Mouse (Mus musculus): ENCODE results near the gene Gm49673.
"Not testable (repeated sequence)": the region's sequence is repeated elsewhere in the genome, so short reads cannot be mapped to it uniquely, and the experiment has no call there.

The Gm49673 gene

DNA sequence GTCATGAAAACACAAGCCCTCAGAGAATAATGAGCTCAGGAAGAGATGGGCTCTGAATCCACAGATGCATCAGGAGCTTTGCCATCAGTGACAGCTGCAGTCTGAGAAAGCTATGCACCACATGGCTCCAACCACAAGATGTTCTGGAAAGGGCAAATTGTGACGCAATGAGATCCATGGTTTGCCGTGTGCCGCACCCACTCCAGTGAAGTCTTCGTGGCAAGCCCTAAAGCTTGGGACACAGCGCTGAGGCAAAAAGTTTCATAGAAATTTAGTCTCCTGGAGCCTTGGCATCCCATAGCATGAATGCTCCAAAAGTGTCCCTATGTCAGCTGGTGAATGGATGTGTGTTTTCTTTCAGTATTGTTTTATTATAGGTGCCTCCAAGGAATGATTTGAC is 9.5 kb downstream of the Gm49673 start:
- not testable (repeated sequence) for DNase-seq (ENCODE audit: low spot score in 2 of 2)

DNA sequence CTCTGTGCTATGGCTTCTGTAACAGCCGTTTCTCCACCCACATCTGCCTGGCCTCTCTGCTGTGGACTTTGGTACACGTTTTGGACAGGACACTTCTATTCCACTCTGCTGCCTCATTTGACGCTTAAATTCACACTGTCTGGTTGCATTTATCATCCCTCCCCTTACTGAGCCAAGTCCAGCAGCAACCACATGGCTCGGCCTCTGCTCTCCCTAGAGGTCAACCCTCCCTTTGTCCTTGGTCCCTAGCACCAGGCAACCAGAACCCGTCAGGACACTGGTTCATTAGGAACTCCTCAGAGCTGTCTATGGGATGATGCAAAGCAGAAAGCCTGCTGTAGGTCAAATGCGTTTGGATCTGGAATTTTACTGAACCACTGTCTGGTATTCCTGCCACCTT is 16.7 kb downstream of the Gm49673 start:
- DNase-seq (ENCODE audit: low spot score in 2 of 2), result not testable (repeated sequence)

DNA sequence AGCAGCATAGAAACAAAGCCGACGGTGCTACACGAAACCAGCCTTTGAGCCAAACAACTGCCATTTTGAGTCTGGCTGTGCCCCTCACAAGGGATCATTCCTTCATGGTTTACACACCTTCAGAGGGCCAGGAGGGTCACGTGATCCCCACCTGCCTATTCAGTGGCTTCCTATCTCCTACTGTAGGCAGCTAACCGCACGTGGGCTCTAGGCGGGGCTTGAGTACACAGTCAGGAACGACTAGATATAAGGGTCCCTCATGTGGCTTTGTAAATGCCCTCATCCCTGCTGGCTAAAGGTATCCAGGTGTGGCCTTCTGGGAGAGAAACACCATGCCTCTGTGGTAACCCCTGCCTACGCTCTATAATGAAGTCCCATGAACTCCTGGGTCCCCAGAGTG is 18.0 kb downstream of the Gm49673 start:
- DNase-seq (ENCODE audit: low spot score in 2 of 2), result not testable (repeated sequence)

DNA sequence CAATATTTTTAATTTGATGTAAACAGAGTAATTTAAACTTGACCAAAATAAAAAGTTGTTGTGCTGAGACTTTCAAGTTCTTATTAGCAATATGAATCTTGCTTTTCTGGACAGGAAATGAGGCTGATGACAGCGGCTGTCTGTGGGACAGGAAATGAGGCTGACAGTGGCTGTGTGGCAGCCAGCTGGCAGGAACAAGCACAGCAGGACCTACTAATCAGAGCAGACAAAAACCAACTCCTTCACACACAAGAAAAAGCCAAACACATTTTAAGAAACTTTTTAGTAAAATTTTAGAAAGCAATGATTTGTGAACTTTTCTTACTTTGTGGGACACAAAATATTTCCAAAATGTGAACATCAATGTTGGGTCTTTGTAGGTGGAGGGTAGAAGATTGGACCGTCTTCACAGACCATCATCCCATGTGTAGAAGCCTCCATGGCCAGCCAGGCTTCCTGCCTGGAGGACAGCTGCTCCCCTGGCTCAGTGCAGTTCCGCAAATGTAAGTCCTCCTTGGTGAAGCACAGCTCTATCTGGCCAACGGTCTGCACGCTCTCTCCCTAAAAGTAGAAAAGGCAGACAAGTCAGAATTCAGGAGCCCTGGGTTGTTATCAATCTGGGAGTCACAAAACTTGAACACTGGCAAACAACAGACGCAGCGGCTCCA is 19.1 kb downstream of the Gm49673 start:
- DNase-seq (ENCODE audit: low spot score in 2 of 2), result not testable (repeated sequence)

DNA sequence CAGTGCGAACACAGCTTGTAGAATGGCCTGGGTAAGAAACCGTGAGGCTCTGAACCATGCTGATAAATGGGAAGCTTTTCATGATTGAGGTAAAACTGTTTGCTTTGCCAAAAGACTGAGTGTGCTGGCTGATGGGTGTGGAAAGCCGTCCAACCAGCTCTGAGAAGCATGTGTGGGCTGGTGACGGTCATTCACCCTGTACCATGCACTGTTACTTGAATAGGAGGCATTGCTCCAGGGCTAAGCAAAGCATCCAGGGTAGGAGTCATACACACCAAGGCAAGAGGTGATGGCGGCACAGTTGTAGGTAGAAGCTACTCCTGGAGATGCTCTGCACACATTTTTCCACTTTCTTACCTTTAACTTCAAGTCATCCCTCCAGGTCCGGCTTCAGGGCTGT is 23.0 kb downstream of the Gm49673 start:
- not testable (repeated sequence) for DNase-seq (ENCODE audit: low spot score in 2 of 2)

DNA sequence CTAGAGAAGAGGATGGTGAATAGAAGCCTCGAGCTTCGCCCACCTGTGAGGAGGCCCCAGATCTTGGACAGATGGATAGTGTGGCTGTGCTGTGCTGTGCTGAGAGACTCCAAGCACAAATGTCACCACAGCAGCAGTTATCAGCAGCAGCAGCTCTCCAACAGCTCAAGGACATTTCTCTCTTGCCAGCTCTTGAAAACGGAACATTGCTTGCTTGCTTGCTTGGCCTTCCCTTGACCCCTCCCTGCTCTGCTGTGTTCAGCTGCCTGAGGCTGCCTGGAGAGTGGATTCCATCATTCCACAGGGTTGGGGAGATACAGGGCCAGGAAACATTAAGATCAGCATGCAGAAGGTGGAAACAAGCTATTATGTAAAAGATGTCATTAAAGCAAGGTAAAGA is 24.6 kb downstream of the Gm49673 start:
- DNase-seq (ENCODE audit: low spot score in 2 of 2), result not testable (repeated sequence)

DNA sequence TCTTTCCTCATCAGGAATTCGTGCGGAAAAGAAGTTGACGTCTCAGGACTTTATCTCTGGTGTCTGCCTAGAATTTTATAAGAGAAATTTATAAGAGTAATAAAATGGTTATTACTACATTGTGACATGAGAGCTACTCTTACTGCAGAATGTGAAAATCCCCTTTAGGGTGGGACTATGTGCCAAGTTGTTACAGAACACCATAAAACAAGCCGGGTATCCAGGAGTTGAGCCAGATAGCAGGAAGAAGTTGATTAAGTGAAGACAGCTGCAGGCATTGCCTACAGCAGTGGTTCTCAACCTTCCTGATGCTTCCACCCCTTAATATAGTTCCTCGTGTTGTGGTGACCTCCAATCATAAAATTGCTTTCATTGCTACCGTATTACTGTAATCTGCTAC is 30.7 kb downstream of the Gm49673 start:
- DNase-seq (ENCODE audit: low spot score in 2 of 2), result not testable (repeated sequence)

DNA sequence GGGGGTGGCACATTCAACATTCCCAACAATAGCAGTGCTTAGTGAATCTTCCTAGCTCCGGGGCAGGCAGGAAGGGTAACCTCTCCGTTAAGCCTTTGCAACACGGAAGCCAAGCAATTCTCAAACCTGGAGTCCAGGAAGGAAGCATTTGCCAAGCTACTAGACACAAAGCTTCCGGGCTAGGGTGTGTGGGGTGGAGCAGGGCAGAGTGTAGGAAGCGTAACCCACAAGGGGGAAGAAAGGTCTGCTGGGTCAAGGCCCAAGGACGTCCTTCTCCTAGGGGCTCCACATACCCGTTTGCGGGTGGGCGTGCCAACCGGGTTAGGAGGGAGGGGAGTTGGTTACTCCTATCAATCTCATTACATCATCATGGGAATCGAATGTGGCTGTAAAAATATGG is 31.2 kb downstream of the Gm49673 start:
- not testable (repeated sequence) for DNase-seq (ENCODE audit: low spot score in 2 of 2)

DNA sequence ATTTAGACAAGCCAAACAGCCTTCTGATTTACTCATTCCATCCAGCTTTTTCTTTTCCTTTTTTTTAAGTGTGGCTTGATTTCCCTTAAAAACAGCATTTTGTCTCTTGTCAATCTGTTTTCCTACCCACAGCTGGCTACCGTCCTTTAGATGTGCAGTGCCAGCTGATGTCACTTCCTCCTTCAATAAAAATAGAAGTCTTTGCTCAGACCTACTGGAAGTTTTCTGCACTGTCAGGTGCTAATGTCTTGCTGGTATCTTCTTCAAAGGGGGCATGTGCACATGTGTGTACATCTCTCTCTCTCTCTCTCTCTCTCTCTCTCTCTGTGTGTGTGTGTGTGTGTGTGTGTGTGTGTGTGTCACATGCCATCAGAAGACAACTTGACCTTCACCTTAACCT is 35.4 kb downstream of the Gm49673 start:
- DNase-seq (ENCODE audit: low spot score in 2 of 2), result not testable (repeated sequence)

DNA sequence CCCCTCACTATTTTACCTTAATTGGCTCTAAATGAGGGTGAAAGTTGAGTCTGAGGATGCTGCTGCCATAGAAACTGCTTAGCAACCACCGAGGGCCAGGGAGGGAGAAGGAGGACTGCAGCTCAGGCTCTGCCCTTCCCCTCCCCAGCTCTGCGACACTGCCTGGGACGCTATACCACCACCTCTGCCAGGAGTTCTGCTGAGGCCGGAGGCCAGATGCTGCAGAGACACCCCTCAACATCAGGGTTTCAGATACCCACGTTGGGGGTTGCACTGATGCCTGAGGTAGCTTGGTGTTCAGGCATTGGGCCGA is 46.3 kb downstream of the Gm49673 start:
- DNase-seq (ENCODE audit: low spot score in 2 of 2), result not testable (repeated sequence)

DNA sequence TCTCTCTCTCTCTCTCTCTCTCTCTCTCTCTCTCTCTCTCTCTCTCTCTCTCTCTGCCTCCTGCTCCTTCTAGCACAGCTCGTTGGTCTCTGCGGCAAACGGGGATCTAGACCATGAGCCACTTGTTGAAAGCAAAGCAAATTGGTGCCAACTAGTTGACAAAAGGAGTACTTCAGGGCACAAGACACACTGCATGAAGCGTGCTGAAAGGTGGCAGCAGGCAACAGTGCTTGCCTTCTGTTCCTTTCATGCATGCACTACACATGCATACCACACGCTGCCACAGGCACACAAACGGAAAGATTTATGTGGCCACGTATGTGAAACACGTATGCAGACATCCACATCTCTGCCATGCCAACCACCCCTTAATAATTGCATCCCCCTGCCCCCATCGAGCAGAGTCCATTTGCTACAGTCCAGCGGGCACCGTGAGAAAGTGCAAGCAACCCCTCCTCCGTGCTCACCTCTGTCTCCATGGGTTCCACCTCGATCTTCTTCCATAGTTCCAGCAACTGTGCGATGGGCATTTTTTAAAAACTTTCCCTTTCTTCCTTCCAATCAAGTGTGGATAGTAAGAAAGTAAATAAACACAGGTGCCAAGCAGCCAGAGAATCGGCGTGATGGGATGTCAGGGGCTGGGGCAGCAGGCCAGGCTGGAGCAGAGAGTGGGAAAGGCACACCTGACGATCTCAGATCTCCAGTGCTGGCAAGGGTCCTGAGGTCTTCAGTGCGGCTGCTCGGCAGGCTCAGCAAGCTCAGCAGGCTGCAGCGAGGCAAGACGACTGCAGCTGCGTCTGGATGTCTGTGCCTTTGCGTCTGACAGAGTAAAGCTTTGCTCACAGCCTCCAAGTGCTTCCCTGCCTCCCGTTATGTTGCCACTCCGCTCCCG is 46.9 kb downstream of the Gm49673 start:
- DNase-seq (ENCODE audit: low spot score in 2 of 2), result not testable (repeated sequence)

DNA sequence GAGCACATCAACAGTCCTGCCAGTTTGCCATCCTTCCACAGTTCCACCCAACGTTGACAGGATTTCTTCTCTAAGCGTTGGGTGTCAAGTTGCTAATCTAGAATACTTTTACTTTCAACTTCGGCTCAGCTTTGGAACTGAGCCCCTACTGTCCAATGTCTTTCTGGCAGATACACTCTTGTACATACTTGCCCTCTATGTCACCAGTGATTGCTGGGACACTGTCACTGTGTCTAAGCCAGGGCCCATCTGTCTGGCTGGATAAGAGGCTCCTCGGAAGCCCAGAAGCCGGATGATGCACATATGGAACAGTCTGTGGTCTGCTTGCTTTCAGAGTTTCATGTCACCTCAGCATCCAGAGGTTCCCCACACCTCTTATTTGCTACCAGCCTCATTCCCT is 51.4 kb downstream of the Gm49673 start:
- DNase-seq (ENCODE audit: low spot score in 2 of 2), result not testable (repeated sequence)

DNA sequence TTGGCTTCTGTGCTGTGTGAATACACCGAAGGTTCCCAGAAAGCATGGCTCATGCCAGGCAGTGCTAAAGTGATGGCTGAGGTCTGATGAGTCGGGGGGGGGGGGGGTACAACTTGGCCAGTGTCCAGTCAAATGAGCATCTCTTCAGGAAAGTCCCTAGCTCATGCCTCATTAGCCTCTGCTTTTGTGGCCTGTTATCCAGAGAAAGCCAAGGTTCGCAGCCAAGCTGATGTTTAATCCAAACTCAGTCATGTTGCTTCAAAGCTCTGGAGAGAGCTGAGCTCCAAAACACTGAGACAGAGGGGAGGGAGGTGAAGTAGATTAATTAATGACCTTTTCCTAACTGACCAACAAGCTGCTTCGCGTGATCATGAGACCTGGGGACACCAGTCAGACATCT is 51.9 kb downstream of the Gm49673 start:
- not testable (repeated sequence) for DNase-seq (ENCODE audit: low spot score in 2 of 2)

DNA sequence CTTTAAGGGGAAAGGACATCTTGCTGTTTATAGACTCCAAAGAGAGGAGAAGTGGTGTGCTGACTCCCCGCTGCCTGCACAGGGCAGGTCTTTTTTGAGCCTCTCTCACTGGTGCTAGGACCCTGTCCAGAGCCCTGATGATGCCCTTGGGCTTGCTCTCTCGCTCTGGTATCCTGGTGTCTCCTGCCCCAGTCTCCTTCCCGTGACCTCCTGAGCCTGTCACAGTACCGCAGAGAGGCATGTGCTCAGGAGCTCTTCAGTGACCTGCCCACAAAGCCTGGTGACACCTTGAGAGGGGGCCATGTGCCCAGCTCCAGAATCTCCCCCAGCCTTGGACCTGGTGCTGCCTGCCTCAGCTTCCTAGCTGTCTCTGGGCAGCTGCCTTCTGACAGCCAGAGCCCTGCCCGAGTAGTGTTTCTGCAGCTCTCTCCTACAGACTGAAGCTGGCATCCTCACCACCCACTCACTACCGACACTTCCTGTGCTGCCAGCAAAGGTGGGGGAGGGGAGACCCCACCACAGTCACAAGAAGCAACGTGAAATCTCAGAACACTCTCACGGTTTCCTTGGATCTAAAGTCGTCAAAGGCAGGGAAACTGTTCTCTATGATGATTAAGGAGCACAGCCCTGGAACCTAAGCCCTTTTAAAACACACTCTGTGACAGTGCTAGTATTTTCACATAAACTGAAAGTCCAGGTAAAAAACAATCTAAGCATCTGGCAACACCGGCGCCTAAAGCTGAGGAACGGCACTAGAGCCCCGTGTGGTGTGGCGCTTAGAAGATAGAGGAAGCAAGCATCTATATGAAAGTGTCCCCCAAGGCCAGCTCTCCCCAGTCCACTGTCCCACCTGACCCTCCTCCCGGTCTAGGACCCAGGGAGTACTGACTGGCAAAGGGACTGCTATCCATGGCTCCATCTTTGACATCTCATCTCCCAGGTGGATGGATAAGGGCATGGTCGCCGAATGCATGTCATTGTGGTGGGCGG is 54.8 kb downstream of the Gm49673 start:
- DNase-seq (ENCODE audit: low spot score in 2 of 2), result not testable (repeated sequence)

DNA sequence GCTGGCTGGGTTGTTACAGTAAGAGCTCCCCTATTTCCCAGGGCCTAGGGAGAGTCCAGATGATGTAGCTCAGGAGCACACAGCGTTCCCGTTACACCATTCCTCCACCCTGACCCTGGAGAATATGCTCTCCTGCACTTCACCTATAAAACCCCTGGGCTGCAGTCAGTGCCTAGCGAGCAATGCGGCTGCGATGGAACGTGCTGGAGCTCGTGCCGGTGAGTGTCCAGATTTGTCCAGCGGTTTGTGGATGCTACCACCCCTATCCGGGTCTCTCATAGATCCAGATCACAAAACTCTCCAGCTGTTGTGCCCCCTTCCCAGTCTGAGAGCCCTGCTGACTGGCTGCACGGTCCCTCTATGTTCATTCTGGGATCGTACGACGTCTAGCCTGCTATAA is 56.3 kb downstream of the Gm49673 start:
- not testable (repeated sequence) for DNase-seq (ENCODE audit: low spot score in 2 of 2)

DNA sequence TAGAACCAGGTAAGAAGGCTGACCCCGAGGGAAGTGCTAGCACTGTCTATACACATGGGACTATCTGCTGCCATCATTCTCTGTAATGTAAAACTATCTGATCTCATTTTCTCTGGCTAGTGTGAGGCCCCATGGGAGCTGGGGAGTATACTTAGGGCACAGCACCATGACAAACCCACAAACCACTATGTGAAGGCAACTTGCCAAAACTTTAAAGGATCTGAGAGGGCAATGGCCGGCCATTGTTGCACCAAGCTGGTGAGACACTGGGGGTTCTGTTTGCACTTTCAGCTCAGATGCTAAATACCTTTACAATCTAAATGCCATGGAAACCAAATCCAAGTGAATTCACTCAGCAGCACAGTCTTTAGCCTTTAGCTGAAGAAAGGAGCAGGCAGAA is 77.7 kb downstream of the Gm49673 start:
- DNase-seq (ENCODE audit: low spot score in 2 of 2), result not testable (repeated sequence)

DNA sequence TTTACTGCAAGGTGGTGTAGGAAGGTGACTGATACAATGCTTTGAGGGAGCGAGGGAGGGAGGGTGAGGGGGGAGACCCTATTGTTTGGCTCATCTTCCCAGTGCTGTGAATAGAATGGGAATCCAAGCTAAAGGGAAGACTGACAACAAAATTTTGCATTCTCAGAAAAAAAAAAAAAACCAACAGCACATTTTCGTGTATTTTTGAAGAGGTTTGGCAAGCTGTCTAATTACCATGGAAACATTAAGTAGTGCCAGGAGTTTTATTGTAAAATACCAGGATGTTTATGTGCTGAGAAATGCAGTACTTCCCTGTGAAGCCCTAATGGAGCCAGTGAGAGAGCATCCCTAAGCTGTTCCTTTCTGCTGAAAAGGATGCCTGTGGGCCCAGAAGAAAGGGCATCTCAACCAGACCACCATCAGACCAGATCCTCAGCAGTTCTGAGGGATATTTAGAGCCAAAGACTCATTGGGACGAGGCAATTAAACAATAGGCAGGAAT is 90.9 kb downstream of the Gm49673 start:
- DNase-seq (ENCODE audit: low spot score in 2 of 2), result not testable (repeated sequence)

DNA sequence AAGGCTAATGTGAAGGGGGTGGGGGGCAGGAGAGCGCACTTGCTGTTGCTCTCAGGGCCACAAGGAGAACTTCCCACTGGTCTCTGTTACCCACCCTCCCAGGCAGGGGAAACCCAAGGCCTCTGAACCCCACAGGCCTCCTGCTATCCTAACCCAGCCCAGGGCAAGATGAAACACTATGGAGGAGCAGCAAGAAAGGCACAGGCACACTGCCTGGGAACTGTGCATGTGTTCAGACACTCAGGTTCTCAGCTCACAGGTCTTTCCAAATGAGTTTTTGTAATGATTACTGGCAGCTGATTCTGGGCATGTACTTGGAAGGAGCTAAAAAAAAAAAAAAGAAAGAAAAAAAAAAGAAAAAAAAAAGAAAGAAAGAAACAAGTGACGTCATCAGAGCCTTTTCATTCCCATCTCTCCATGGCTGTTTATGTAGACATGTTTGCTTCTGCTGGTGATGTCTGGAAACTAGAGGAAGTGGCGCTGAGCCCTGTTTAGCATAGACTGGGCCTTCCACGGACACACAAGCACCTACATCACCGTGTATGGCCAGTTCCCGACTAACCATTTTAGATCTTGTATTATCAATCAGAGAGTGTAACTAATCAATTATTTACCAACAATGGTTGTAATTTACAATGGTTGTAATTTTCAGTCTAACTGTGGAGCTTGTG is 91.5 kb downstream of the Gm49673 start:
- DNase-seq (ENCODE audit: low spot score in 2 of 2), result not testable (repeated sequence)

DNA sequence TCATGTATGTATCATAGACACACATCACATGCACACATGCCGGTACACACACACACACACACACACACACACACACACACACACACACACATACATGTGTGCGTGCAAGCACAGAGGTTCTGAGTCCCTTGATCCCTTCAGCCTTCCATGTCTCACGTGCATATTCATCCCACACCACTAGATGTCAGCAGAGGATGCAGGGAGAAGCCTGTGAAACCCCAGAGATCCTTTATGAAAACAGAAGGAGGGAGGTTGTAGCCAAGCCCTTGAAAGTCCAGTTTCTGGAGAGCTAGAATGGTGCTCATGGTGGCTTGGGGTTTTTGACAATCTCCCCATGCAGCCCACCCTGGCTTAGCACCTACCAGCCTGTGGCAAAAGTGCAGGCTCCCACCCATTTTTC is 96.3 kb downstream of the Gm49673 start:
- DNase-seq (ENCODE audit: low spot score in 2 of 2), result peak; percentile 52 to 80

DNA sequence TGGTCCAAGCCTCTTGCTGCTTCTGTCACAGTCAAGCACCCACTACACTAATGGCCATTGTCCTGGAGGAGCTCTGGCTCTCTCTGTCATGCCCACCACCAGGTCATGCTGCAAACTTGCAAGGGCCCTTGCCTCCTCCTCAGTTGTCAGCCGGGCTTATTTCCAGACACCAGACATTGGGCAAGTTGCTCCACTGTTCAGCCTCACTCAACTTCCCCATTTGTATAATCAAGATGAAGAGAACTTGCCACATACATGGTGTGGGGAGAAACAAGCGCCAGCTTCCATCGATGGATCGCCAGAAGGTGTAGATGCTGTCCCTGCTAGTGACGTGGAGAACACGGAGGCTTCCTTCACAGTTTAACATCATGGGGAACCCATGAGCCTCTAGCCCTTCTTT is 97.4 kb downstream of the Gm49673 start:
- DNase-seq (ENCODE audit: low spot score in 2 of 2), result not testable (repeated sequence)

DNA sequence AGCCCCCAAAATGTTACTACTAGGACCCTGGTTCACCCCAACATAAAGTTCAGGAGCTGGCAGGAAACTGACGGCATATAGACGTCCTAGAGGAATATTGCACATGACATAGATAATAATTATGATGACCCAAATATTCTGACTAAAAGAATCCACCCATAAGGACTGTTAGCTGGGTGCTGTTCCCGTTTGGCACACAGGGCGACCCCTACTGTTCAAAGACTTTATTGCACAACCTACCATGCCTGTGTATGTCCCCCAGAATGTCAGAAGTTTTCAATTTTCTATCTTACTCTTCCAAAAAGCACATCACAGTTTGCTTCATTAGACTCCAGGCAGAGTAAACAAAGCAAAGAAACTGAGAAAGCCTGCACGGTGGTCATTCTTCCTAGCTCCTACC is 101.4 kb downstream of the Gm49673 start:
- peak in 1 of 2 experiments; percentile 60 for DNase-seq (ENCODE audit: low spot score in 2 of 2)

Data from frontal cortex, postnatal 14 days (tissue).